Mouse (Mus musculus): ENCODE measurements at regions not wholly inside any gene's neighbourhood (a gene's known extent, or its start where the extent isn't known, plus 50 kb on each side); places are given as distances from the start of the nearest gene placed in this dataset.

- TF ChIP-seq CTCF (IDR thresholded peaks at IDR 0.05; ENCODE audit: borderline replicate concordance, extremely low read depth, insufficient read depth, insufficient read length) (no peak), POLR2A (IDR thresholded peaks at IDR 0.05; ENCODE audit: borderline replicate concordance, extremely low read depth, insufficient read depth, insufficient read length, poor library complexity, severe bottlenecking) (no peak)
Observed at GRCm38 (mm10) chr13:25609241-25609640, 338.9 kb upstream of the Nrsn1 start.

Data from brain, embryonic 14.5 days (tissue).